ENCODE assay signal across 1 mouse cellular context in the genomic region with DNA sequence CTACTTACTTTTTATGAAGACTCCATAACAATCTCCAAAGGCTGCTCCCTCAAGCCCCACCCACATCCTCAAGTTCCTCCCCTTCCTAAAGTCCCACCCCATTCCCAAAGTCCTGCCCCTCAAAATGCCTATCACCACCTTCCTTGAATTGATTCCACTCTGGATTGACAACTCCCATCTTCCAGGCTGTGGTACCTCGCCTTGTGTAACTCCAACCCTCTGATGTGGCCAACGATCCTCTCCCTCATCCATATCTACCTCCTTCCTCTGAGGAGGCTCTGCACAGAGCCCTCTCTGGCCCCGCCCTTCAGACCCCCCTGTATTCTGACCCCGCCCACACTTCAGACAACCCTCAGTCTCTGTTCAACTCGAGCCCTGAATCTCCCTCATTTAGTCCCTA.
TF ChIP-seq lines count a peak whose summit lies in the region.

No protein-coding gene starts in this region.

TF ChIP-seq in ES-E14, 5 proteins besides CTCF, POLR2A, EP300 and RAD21:
- no peak for TF ChIP-seq HCFC1 (IDR thresholded peaks at IDR 0.05; ENCODE audit: borderline replicate concordance, insufficient read depth, low read length)
- TF ChIP-seq ZNF384 (IDR thresholded peaks at IDR 0.05; ENCODE audit: low read depth, low read length): no peak
- no peak for TF ChIP-seq MAFK (IDR thresholded peaks at IDR 0.05; ENCODE audit: insufficient read depth, low read depth, low read length)
- no peak for TF ChIP-seq ZC3H11A (IDR thresholded peaks at IDR 0.05; ENCODE audit: borderline replicate concordance, low read depth, low read length)
- no peak for TF ChIP-seq CHD2 (IDR thresholded peaks at IDR 0.05; ENCODE audit: low read depth, low read length)
TF ChIP-seq in ES-E14: peak in this region for 0.
